Mouse (Mus musculus): ENCODE results near the gene Bod1. TPM values are rescaled to one million over a fixed set of nuclear protein-coding genes. Genes with fewer than 3 reads are reported as not detected.

Bod1 gene
- 89.8 and 96.1 TPM in 2 replicates for polyA plus RNA-seq (2012; rRNA removed)

GRCm38 (mm10) chr11:31671354-31672169, at the start of gene Bod1:
Gene Bod1, minus strand, starts transcription at chr11:31671885.
- peak; percentile 75 for DNase-seq (ENCODE audit: low spot score)

DNA sequence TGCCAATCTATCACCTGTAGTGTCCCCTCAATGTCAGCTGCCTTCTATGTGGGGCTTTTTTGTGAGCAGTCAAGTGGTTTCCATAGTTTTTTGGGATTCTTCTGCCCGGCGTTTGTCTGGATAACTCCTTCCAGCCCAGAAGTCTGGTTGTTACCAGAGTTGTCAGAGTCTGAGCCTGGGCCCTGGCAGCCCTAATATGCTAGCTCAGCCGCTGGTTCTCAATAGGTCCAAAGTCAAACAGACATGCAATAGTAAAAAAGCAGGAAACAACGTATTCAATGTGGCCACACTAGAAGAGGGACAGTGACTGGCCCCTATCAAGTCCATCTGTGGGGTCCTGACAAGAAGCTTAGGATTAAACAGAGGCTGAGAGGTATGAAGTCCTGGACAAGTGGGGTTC, 47.4 kb upstream of the Bod1 start:
- no peak for DNase-seq (ENCODE audit: low spot score)

DNA sequence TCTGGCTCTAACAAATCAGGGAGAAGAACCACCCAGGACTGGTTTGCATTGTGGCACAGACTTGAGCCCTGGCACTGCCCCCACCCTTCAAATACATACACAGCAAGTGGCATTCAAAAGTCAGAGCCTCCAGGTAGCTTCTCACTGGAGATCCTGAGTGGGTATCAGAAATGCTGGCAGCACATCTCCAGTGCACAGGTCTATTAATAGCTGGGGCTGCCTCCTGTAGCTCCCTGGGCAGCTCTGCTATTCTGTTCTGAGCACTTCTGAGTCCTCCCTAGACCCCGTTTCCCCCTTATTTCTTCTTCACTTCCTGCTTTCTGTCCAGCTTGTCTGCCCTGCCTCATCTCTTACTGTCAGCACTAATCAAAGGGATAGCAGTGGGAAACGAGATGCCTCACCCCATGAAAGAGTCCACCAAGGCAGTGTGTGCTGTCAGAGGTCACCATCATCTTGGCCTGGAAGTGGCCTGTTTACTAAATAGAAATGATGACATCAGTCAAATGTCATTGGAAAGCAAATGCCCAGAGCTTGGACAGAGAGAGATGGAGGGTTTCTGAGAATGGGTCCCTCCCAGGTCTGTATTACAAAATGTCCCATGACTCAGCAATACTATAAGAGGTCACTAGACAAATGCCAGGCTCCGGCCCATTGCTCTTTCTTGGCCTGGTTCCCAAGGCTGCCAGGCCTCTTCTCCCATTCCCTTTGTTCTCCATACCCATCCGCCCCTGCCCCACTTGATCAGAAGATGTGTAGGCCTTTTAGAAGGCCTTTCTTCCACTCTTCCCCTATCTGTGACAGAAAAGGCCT, 46.4 kb upstream of the Bod1 start:
- DNase-seq (ENCODE audit: low spot score): no peak

GRCm38 (mm10) chr11:31713641-31714121, 42.0 kb upstream of the Bod1 start:
- DNase-seq (ENCODE audit: low spot score): peak; percentile 46

- no peak for DNase-seq (ENCODE audit: low spot score)
Measured at GRCm38 (mm10) chr11:31713116-31713515, 41.4 kb upstream of the Bod1 start.

DNA sequence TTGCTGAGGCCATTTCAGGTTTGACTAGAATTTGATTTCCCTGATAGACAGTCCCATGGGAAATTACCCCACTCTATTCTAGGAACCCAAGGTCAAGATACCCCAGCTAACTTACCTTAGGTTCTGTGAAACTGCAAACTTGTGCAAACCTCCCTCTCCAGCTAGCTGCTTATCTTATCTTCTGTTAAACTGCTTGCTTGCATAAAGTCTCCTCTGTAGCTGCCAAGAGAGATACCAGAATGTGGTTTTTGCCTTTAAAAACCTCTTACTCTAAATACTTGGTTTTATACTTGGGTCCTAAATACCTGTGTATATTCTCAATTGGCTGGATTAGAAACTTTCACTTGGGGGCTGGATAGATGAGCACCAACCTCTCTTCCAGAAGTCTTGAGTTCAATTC, 36.1 kb upstream of the Bod1 start:
- DNase-seq (ENCODE audit: low spot score): no peak

- DNase-seq (ENCODE audit: low spot score): no peak
Measured at GRCm38 (mm10) chr11:31703173-31703572, 31.5 kb upstream of the Bod1 start.

- no peak for DNase-seq (ENCODE audit: low spot score)
Measured at GRCm38 (mm10) chr11:31701901-31702300, 30.2 kb upstream of the Bod1 start.

- no peak for DNase-seq (ENCODE audit: low spot score)
Measured at GRCm38 (mm10) chr11:31699502-31699901, 27.8 kb upstream of the Bod1 start.

GRCm38 (mm10) chr11:31694801-31695200, 23.1 kb upstream of the Bod1 start:
- no peak for DNase-seq (ENCODE audit: low spot score)

- no peak for DNase-seq (ENCODE audit: low spot score)
Measured at GRCm38 (mm10) chr11:31694109-31694508, 22.4 kb upstream of the Bod1 start.

DNA sequence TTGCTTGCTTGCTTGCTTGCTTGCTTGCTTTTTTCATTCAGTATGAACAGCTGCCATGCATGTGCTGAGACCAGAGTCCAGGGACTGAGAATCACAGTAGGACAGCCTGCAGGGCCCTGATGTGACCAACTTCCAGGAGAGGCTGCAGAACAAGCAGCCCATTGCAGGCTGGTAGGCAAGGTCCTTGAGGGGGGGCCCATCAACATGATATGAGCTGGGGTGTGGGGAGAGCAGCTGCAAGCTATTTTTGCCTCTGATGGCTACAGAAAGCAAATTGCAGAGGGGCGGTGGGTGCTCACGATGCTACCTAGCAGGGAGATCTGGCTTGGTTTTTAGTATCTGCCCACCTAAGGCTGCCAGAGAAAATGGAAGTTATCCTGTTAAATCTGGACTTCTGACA, 21.6 kb upstream of the Bod1 start:
- no peak for DNase-seq (ENCODE audit: low spot score)

DNA sequence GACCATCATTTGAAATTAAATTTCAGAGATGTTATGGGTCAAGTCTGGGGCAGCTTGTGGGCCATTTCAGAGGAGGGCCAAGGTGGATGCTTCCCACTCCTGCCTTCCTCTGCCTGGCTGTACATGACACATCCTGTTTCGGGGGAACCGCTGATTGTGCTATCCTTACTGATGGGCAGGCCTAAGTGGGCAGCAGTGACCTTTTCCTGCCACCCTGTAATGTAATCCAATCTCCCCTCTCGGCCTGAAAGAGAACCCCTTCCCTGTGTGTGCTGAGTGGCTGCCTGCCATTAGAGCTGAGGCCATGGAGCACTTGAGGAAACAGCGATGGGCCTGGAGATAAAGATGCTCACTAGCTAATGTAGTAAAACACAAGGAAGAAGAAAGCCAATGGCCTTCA, 17.3 kb upstream of the Bod1 start:
- DNase-seq (ENCODE audit: low spot score): no peak

DNA sequence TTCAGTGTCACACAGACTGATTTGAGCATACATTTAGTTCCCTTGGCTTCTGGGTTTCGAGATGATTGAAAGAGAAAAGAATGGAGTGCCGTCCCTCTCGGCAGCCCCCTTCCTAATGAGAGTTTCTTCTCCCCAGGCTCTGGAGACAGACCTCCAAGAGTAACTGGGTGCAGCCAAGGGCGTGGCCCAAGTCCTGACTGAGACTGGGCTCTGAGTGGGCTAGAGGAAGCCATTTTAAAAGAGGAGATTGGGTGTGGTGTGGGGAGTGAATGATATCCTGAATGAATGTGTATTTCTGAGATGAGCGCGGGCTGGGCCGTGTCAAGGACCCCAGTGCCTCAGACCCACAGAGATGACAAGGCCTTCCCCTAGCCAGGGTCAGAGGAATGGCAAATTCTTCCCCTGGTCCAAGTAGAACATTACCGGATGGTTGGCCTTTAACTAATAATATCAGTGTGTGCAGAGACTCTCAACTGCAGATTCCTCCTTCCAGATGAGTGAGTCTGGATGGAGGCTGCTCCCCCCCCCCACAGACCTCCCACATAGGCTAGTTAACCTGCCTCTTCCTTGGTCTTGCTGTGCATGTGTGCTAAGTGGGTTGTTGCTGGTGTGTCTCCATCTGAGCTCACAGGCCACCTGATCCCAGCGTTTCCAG, 13.4 kb upstream of the Bod1 start:
- no peak for DNase-seq (ENCODE audit: low spot score)

DNA sequence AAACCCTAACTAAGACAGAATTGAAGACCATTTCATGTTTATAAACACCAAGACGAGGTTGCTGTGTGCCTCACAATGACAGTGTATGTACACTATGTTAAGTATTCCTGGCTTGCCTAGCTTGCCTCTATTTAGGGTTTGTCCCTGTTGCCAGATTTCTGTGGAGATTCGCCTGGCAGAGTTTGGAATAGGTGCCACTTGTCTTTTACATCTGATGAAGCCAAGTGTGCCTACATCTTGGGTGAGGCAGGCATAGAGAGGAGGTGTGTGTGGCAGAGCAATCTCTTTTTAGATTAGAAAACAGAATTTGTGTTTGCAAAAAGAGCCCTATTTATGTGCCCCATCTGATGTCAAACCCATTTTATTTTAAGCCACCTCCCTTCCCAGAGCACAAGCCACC, 12.4 kb upstream of the Bod1 start:
- DNase-seq (ENCODE audit: low spot score): no peak

GRCm38 (mm10) chr11:31679840-31680381, 8.2 kb upstream of the Bod1 start:
- no peak for DNase-seq (ENCODE audit: low spot score)

DNA sequence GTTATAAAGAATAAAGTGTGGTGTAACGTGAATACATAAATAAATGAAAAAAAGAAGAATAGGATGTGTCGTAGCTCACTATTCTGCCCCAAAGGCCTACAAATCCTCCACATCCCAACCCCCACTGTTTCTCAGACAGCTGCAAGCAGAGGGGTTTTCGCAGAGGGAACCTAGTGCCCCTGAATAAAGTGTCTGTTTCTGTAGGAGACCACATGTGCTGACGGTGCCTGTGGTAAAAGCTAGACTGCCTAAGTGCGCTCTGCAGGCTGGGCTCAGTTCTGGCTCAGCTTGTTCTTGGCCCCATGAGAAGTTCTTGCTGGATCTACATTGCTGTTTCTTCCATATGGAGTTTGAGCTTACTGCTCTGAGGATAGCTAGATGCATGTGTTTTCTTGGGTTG, 5.6 kb upstream of the Bod1 start:
- DNase-seq (ENCODE audit: low spot score): no peak

DNA sequence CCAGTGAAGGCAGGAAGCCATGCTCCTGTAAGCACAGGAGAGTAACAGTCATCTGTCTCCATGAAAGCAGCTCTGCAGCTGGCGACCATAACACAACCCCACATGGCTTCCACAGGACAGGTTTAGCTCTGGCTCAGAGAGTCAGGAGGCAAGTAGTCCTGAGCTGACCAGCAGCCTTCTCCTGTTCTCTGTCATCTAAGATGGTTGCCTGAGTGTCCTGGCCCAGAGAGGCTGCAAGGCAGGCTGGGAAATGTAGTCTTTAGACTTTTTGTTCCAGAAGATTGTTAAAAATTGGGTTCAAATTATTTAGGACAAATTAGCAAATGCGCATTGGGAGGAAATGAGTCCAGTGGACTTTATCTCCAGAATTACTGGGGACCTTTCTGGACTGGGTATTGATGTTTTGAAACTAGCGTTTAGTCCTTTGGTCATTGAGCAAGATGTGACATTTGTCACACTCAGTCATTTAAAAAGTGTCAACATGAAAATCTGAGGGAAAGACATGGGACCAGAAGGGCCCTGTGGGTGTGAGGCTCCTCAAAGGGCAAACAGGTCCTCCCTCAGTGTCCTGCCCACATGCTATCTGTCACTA, 5.1 kb upstream of the Bod1 start:
- DNase-seq (ENCODE audit: low spot score): no peak

DNA sequence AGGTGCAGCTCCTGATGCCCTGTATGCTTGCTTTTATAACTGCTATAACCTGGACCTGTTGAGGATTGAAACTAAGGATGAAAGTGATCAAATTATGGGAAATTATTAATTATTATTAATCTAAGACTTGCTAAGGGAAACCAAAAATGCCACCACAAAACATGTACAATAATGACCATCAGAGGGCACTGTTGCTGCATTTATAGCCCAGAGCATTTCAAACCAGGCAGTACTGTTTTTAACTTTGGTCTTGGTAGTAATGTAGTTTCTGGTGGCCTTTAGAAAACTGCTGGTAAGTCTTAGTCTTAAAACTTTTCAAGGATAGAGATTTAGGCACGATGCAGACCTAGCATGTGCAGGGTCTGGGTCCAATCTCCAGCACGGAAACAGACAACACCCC, 3.7 kb upstream of the Bod1 start:
- DNase-seq (ENCODE audit: low spot score): no peak

GRCm38 (mm10) chr11:31672170-31672563, 482 bp upstream of the Bod1 start:
- no peak for DNase-seq (ENCODE audit: low spot score)

DNA sequence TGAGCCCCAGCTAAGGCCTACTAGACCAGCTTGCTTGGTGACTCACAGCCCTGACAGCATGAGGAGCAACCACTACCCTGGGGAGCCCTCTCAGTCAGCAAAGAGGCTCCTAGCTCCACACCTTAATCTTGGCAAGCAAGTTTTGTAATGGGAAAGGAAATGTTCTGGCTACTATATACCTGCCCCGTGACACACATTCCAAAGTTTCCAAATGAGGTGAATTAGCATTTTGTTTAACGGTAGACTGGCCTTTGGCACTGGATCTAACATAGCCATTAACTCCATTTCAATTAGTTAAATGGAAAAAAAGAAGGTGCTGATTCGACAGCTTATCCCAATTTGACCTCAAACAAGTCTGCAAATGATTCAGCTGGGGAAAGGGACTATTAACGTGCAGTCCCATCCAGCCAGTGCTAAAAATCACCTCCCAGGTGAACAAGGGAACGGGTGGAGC, 1.2 kb downstream of the Bod1 start:
- no peak for DNase-seq (ENCODE audit: low spot score)
